Mouse (Mus musculus): ENCODE measurements around the gene 1110017D15Rik.
A peak's percentile ranks its signal among the peaks of the same experiment; 100 is the strongest.
"Not testable (repeated sequence)": the region's sequence is repeated elsewhere in the genome, so short reads cannot be mapped to it uniquely, and the experiment has no call there.

Gene 1110017D15Rik

GRCm38 (mm10) chr4:41492951-41493350 lies 24.2 kb downstream of the 1110017D15Rik start:
- no peak for DNase-seq (ENCODE audit: inconsistent age in 2 of 2, low spot score in 1 of 2)

- DNase-seq (ENCODE audit: inconsistent age in 2 of 2, low spot score in 1 of 2): peak; percentile 35 to 69
Measured at GRCm38 (mm10) chr4:41481601-41482017, 35.5 kb downstream of the 1110017D15Rik start.

DNA sequence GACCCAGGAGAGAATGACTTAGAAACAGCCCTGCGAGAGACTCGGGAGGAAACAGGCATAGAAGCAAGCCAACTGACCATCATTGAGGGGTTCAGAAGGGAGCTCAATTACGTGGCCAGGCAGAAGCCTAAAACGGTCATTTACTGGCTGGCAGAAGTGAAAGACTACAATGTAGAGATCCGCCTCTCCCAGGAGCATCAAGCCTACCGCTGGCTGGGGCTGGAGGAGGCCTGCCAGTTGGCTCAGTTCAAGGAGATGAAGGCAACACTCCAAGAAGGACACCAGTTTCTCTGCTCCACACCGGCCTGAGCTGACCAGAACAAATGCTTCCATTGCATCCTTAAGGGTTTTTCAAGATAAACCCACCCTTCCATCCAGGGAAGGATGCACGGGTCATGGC lies 36.9 kb downstream of the 1110017D15Rik start:
- peak in 1 of 2 experiments; percentile 72 for DNase-seq (ENCODE audit: inconsistent age in 2 of 2, low spot score in 1 of 2)

DNA sequence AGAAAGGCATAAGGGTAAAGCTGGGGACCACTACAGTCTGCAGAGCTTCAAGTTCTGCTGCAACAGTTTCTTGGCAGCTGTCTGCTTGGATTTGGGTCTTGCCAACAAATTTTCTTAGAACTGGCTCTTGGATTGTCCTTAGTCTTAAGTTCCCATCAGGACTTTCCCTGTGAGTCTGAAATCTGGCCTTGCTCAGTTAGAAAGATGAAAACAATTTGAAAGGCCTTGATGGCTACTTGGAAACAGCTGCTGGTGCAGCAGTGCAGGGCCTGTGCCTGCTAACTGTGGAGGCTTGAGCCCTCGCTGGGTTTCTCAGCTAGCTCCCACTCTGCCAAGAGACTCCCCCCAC lies 37.7 kb downstream of the 1110017D15Rik start:
- peak in 1 of 2 experiments; percentile 66 for DNase-seq (ENCODE audit: inconsistent age in 2 of 2, low spot score in 1 of 2)

- no peak for DNase-seq (ENCODE audit: inconsistent age in 2 of 2, low spot score in 1 of 2)
Measured at GRCm38 (mm10) chr4:41478751-41479455, 38.2 kb downstream of the 1110017D15Rik start.

DNA sequence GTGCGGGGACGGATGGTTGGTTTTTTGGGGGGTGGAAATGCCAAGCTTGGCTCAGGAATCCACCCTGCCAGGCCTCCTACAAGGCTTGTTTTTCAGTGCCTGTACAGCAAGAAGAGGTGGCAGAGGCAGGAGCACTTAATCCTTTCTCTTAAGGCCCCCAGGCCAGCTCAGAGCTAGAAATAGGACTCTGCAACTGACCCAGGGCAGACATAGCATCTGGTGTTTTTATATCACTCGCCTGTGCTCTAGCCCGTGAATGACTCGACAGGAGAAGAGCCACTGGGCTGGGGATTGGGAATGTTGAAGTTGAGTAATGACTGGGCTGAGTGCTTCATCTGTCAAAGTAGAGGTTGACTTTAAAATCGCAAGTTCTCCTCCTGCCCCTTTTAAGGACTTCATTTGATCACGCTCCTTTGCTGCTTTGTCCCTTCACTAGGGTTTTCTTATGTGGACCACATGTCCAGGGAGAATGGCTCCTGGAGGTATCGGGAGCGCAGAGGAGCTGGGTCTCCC lies 39.4 kb downstream of the 1110017D15Rik start:
- no peak for DNase-seq (ENCODE audit: inconsistent age in 2 of 2, low spot score in 1 of 2)

- no peak for DNase-seq (ENCODE audit: inconsistent age in 2 of 2, low spot score in 1 of 2)
Measured at GRCm38 (mm10) chr4:41471384-41471689, 45.8 kb downstream of the 1110017D15Rik start.

- DNase-seq (ENCODE audit: inconsistent age in 2 of 2, low spot score in 1 of 2): no peak
Measured at GRCm38 (mm10) chr4:41470684-41471383, 46.3 kb downstream of the 1110017D15Rik start.

GRCm38 (mm10) chr4:41470051-41470683 lies 47.0 kb downstream of the 1110017D15Rik start:
- no peak for DNase-seq (ENCODE audit: inconsistent age in 2 of 2, low spot score in 1 of 2)

DNA sequence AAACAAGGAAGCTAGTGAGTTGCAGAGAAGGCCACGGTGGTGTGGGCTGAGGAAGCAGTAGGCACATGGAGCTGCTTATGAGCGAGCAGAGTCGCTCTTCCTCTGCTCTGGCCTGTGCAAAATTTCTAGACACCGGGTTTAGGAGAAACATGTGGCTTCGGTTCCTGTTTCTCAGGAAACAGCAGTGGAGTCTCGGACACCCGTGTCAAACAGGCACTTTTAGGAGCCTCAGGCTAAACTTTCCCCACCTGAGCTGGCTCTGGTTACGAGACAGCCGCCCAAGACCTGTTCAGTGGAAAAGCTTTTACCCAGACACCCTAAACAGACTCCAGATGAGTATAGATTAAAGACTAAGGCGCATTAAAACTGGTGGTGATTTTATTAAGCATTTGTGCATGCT lies 47.9 kb downstream of the 1110017D15Rik start:
- DNase-seq (ENCODE audit: inconsistent age in 2 of 2, low spot score in 1 of 2): no peak

- peak; percentile 61 to 89 for DNase-seq (ENCODE audit: inconsistent age in 2 of 2, low spot score in 1 of 2)
Measured at GRCm38 (mm10) chr4:41468396-41469080, 48.6 kb downstream of the 1110017D15Rik start.

DNA sequence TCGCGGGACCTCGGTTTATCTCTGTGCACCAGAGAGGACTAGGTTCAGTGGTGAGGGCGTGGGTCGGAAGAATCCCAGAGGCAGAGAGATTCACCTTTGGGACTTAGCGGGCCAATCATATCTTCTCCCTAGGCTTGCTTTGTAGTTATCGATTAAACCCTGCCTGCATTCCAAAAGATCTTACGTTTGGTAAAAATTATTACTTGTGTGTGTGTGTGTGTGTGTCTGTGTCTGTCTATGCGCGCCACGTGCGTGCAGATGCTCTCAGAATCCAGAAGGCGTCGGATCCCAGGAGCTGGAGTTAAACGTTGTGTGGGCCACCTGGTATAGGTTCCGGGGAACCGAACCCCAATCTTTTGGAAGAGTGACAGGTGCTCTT lies 51.9 kb downstream of the 1110017D15Rik start:
- no peak for DNase-seq (ENCODE audit: inconsistent age in 2 of 2, low spot score in 1 of 2)

DNA sequence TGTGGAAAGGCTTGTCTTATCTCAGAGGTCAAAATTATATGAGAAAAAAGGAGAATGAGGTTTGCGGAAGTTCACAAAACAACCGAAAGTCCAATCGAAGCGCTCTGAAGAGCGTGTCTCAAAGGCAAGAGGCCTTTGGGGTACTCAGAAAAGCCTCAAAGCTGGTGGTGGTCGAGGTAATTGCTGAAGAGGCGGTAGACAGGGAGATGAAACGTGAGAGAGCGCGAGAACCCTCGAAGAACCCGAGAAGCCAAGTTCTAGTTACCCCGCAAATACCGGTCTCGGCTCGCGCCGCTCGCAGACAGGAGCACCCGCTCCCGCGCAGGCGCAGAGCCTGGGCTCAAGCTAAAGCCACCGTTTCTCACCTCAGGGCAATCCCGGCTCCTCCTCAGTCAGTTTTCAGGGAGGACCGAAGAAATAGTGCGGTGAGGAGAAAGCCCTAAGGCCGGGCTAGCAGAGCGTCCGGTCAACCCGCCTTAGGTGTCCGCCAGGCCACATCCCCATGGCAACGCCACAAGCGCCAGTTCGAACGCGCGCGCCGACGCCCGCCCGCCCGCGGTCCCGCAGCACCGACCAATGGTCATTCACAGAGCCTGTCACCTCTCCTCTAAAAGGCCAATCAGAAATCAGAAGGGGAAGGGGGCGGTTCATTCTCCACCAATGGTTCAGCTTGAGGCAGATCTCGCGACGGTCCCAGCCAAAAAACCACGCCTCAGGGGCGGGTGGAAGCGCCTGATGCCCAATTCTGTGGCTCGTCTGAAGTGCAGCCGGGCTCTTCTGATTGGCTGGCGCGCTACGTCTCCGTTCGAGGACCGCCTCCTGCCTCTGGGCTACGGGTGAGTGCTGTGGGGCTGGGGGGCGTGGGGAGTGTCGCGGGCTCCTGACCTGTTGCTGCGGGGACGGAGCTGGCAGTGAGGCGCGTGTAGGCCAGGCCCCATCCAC lies 52.5 kb downstream of the 1110017D15Rik start, which contains the start of the genes Kif24 and Nudt2:
Gene Kif24, minus strand, starts transcription at position 543 of the 942 bp plus-strand sequence.
Gene Nudt2, plus strand, starts transcription at position 807 of the 942 bp plus-strand sequence.
- DNase-seq (ENCODE audit: inconsistent age in 2 of 2, low spot score in 1 of 2): peak; percentile 99

DNA sequence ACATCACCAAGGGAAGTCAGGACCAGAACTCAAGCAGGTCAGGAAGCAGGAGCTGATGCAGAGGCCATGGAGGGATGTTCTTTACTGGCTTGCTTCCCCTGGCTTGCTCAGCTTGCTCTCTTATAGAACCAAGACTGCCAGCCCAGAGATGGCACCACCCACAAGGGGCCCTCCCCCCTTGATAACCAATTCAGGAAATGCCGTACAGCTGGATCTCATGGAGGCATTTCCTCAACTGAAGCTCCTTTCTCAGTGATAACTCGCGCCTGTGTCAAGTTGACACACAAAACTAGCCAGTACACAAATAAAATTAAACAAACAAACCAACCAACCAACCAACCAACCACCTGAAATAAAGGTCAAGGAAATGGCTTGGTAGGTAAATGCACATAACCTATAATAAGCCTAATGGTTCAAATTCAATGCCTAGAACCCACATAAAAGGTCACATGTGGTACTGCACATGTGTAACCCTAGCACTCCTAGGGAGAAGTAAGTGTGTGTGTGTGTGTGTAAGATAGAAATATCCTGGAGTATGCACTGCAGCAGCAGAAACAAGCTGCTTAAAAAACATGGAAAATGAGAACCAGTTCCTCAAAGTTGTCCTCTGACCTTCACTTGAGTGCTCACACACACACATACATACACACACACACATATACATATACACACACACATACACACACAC lies 53.9 kb downstream of the 1110017D15Rik start:
- not testable (repeated sequence) for DNase-seq (ENCODE audit: inconsistent age in 2 of 2, low spot score in 1 of 2)

- DNase-seq (ENCODE audit: inconsistent age in 2 of 2, low spot score in 1 of 2): no peak
Measured at GRCm38 (mm10) chr4:41460690-41461089, 56.4 kb downstream of the 1110017D15Rik start.
